ENCODE assay signal across 10 mouse cellular contexts in genomic region chr4:13241628-13242479, GRCm38 (mm10).
DNase-seq lines count a peak whose midpoint lies in the region; ATAC-seq and TF ChIP-seq lines count a peak whose summit lies in the region.
"Had no signal": no experiment of that assay in that cellular context is flagged by ENCODE, and none has a peak within 500 bp of the region (broad histone marks: within the 10 kb centered on the region; RNA-seq: fewer than 3 reads in every experiment).

No protein-coding gene starts in this region.

- no peaks in the 10 kb centered on the region for H3K36me3 ChIP-seq in embryonic facial prominence, embryonic 10.5 days (replicated peaks)

- no peak for ATAC-seq in erythroblast, adult 5-6 weeks (replicated peaks; ENCODE audit: low FRiP score, poor library complexity, severe bottlenecking)
- ATAC-seq: midbrain, embryonic 16.5 days had no signal

- H3K27ac ChIP-seq in gastrocnemius, adult 2 months, result peak overlapping the region; percentile 57; the same call in 1 of the 2 replicates
- peak overlapping the region; percentile 77 for H3K27ac ChIP-seq in embryonic facial prominence, embryonic 10.5 days (replicated peaks)

- intact Hi-C loops in gastrocnemius, adult 2 months (cut with DNase I), result no loop called here

- 56% methylated on average over 21 of the region's 21 CpGs for WGBS in embryonic facial prominence, embryonic 10.5 days

- H3K9me3 ChIP-seq in embryonic facial prominence, embryonic 10.5 days, result no peaks in the 10 kb centered on the region

- no peak for TF ChIP-seq CTCF in gastrocnemius, adult 2 months (IDR thresholded peaks at IDR 0.05)

- H3K4me1 ChIP-seq in embryonic facial prominence, embryonic 10.5 days, result peaks cover 48% of the 10 kb centered on the region

- no peaks in the 10 kb centered on the region for H3K27me3 ChIP-seq in embryonic facial prominence, embryonic 10.5 days (replicated peaks; ENCODE audit: low read depth, poor library complexity, severe bottlenecking)

- peak overlapping the region; percentile 55 for H3K4me3 ChIP-seq in gastrocnemius, adult 2 months
- no peak overlapping the region for H3K4me3 ChIP-seq in embryonic facial prominence, embryonic 10.5 days

- no peak for DNase-seq in gastrocnemius, adult 2 months
- no peak for DNase-seq in gastrocnemius, postnatal 4 days (ENCODE audit: low spot score in 2 of 2)
- peak; percentile 75 for DNase-seq in embryonic facial prominence, embryonic 10.5 days (ENCODE audit: low spot score)
- DNase-seq in heart, postnatal 4 days, result peak; percentile 18
- peak; percentile 13 for DNase-seq in lung, postnatal 14 days
- no peak for DNase-seq in adrenal gland, postnatal 36 days
- DNase-seq in MN1 (ENCODE audit: low spot score), result no peak
- DNase-seq: spleen, adult 18-20 months had no signal

Comparison
In these comparisons a context has a peak if more than half of its experiments do, and no peak if none do; other contexts are left out.
1. DNase-seq: peak in embryonic facial prominence, embryonic 10.5 days (single experiment), heart, postnatal 4 days (single experiment) and lung, postnatal 14 days (single experiment); none in gastrocnemius, adult 2 months (single experiment), gastrocnemius, postnatal 4 days (0 of 2), adrenal gland, postnatal 36 days (0 of 2) and MN1 (single experiment).